Mouse (Mus musculus) regulatory T cell (primary cell): ENCODE measurements around the gene Morn4.

Experiments
- in situ Hi-C: fragments of 300-600 bp; cut with MboI, MseI; formaldehyde crosslinking; loops from one replicate; pipeline ENCODE4 v1.15.1; 2025; ENCODE audit warnings: high pct_unique_total_duplicates

The Morn4 gene

DNA sequence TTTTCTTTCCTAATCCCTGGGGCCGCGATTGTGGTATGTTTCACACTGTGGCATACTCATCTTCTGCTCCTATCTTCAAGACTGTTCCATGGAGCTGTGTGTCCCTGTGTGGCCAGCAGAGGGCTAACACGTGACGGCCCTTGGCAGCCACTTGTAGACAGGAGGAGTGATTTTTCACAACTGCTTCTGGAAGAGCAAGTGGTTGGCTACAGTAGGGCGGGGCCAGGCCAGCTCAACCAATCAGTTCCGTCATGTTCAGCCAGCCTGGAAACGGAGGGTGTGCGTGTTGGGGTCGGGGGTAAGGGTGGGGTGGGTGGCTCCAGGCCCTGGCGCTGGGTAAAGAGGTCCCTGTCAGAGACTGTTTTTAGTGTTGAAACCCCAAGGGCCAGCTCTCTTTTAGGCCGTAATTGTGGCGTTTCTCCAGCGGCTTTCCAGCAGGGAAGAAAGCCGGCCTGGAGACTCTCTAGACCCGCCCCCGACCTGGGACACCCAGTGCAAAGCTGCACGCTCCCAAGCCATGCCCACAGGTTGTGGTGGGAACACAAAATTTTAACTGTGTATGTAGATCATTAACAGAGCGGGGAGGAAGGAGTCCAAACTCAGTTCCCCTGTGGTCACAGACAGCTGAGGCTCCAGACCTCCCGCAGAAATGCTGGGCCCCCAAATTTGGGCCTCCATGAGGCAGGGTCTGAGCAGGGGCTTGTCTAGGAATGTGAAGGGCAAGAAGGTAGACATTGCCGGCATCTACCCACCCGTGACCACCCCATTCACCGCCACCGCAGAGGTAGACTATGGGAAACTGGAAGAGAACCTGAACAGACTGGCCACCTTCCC is 40.7 kb downstream of the Morn4 start, which contains the start of gene Hoga1:
Hoga1 (plus strand) TSS at position 342 of the 834 bp plus-strand sequence.
- in situ Hi-C loops: no loop called here

DNA sequence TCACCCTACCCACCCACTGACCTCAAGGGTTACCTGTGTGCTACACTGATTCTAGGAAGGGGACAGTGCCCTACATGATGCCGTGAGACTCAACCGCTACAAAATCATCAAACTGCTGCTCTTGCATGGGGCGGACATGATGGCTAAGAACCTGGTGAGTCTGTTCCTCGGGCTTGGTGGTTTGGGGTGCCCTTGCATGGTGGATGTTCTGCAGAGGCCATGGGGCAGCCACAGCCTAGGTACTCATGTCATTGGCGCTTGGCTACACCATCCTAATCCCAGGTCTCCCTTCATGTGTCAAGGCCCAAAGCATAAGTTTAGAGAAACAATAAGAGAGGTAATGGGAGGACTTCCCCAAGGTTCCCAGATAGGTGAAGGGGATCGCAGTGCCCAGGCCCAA is 42.2 kb downstream of the Morn4 start:
- in situ Hi-C loops: no loop called here

DNA sequence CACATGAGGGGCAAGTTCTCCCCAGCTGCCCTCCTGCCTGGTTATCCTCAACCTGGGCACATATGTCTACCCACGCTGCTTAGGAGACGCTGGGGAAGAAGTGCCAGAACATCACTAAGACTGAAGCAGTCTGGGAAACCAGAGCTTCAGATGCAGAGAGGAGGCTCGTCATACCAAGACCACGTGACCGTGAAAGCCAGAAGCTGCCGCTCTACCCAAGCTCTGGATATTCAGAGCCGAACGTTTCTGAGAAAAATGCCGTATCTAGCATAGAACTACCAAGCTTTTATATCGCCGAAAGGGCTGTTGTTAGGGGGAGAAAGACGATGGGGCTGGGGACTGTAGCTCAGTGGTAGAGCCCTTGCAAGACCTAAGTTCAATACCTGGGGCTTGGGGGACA is 47.8 kb downstream of the Morn4 start:
- in situ Hi-C loops: no loop called here

DNA sequence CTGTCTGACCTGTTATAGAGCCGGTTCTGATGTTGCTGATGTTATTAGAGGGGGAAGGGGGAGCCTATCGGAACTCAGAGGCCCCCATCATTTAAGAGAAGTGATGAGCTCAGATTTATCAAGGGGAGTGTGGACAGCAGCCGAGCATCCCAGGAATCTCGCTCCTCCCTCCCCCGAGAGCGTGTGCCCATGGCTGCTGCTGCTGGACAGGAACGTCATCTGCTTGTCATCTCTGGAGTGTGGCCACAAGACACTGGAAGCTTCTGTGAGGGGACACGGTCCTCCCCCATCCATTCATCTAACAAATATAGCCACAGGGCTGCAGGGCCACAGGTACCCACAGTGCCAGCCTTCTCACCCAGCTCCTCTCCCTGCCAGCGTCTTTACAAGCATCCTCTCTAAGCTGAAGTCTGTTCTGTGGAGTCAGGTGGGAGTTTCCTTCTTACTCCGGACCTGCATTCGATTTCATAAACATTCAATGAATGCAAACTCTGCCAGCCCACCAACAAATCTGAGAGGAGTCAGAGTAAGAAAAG is 48.9 kb downstream of the Morn4 start:
- in situ Hi-C loops: no loop called here

DNA sequence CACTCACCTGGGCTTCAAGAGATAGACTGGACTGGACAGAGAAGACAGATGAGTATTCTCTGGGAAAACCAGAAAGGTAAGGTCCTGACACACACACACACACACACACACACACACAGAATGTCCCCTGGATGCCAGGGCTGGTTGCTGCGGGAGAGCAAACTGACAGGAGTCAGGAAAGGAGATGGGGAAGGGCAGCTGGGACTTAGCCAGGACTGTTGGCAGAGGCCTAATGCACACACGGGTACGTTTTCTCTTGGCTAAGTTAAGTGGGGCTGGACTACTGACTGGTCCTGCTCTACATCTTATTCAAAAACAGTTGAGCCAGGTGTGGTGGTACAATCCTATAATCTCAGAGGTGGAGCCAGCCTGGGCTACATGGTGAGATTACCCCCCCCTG is 49.8 kb downstream of the Morn4 start:
- in situ Hi-C loops: no loop called here

DNA sequence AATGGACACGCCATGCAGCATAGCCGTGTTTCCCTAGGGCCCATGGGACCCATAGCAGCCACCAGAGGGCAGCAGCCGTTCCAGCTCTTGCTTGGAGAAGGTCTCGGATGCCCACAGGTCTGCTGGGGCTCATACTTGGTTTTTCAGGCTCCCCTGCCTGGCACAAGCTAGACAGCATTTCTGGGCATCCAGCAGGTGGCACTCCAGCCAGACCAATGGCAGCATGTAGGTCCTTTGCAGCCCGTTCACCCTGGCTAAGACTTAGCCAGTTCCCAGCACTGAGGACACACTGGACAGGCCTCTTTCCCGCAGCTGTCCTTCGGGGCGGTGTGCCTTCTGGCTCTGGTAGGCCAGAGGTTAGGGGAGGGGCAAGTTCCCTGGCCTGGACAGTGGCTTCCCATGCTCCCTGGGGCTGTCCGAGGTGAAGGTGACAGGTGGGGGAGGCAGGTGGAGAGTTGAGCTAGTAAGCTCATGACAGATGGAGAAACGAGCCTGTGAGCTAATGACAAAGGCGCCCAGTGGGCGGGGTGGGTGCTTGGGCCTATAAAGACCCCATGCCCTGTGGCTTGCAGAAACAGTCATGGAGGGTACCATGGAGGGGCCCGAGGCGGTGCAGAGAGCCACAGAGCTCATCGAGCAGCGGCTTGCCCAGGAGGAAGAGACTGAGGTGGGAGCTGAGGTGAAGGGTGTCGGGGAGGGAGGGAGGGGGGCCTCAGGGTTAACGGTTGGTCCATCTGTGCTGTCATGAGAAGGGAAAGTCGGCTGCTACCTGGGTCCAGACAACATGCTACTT is 50.5 kb downstream of the Morn4 start, which contains the start of gene Ankrd2:
Ankrd2 (plus strand) TSS at position 545 of the 793 bp plus-strand sequence.
- in situ Hi-C loops: no loop called here

DNA sequence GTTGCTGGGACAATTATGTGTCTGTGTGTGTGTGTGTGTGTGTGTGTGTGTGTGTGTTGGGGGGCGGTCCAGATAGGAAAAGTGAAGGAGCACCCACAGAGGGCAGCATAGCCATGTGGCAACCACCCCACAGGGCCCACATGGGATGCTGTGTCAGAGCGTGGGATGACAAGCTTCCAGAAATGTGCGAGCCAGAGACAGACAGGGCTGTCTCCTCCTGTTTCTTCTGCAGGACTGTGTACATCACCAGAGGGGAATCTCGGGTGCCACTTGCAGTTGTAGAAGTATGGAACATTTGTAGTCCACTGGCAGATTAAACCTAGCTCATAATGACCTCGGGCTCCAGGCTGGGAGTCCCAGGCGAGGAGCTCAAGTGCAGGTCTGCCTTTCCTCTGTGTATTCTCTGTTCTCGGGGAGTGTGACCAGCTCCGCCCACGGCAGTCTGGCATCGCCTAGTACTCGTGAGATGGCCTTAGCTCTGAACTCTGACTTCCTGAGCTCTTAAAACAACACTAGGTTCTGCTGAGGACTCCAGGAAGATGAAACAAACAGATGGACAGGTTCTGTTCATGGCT is 51.2 kb downstream of the Morn4 start:
- in situ Hi-C loops: loop anchor here (5.0 kb wide), 1 partner anchor 127 kb away; the partner anchor contains the start of gene Zfyve27

DNA sequence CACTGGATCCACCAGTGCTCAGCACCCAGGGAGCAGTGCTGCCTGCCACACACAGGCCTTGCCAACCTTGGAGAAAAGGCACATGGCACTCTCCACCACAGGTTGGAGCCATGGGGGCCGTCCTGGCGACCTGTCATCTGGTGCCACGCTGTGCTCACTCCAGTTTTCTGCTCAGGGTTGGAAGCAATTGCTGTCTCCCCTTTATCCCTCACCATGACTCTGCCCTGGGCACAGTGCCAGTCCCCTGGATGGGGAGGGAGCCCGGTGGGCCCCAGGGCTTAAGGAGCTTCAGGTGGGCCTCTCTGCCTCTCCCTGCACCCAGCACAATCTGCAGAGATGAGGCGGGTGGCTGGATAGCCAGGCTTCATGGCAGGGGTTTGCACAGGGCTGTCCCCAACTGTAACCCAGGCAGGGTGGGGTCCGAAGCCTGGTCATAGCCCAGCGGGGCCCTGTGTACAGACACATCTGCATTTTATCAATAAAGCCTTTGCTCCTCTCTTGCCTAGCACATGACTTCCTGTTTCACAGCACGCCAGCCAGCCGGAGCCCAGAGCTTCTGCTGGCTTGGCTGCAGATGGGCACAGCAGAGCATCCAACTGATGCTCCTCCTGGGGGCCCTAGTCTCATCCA is 51.9 kb downstream of the Morn4 start:
- in situ Hi-C loops: loop anchor here (5.0 kb wide), 1 partner anchor 128 kb away; the partner anchor contains the start of gene Zfyve27

DNA sequence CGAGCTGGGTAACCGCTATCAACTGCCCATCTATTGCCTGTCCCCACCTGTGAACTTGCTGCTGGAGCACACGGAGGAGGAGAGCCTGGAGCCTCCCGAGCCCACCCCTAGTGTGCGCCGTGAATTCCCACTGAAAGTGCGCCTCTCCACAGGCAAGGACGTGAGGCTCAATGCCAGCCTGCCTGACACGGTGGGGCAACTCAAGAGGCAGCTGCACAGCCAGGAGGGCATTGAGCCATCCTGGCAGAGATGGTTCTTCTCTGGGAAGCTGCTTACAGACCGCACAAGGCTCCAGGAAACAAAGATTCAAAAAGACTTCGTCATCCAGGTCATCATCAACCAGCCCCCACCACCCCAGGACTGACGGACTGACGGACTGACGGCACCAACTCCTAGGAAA is 52.5 kb downstream of the Morn4 start:
- in situ Hi-C loops: loop anchor here (5.0 kb wide), 1 partner anchor 129 kb away; the partner anchor contains the start of gene Zfyve27

DNA sequence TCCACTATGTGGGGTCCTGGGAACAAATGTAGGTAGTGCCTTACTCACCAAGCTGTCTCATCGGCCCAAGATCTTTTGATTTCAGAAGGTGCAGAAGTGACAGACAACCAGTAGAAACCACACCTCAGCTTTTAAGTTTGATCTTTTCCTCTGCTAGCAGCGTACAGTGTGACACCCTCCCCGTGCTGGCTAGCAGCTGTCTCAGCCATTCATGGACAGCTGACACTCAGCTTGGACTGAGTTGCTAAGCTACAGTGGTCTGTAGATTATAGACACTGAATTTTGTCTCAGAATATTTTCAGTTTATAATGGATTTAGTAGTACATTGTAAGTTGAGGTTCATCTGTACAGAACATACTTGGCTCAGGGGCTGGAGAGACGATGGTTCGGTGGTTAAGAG is 55.0 kb downstream of the Morn4 start:
- in situ Hi-C loops: loop anchor here (5.0 kb wide), 1 partner anchor 131 kb away; the partner anchor contains the start of gene Zfyve27

DNA sequence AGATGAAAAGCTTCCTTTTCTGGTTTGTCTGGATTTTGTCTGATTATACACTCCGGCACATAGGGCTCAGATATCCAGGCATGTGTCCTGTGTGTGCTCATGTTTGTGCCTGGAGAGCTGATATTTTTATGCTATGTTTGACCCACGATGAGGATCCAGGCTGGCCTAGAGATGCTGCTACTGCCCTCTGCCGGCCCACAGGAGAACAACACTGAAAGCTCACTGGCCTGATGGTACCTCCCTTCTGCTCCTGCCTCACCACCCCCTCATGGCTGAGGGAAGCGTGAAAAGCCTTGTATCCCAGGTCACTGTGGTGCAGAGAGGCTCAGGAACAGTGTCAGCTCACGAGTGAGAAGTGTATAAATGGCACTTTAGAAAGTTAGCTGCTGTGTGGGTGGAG is 60.0 kb downstream of the Morn4 start:
- in situ Hi-C loops: no loop called here
